Mouse (Mus musculus): ENCODE measurements at regions not wholly inside any gene's neighbourhood (a gene's known extent, or its start where the extent isn't known, plus 50 kb on each side); places are given as distances from the start of the nearest gene placed in this dataset.

GRCm38 (mm10) chr11:38224300-38224699 lies 988.5 kb upstream of the Tenm2 start:
- no peak for DNase-seq (ENCODE audit: low spot score)

- DNase-seq (ENCODE audit: low spot score) = no peak
These were observed 967.6 kb upstream of the Tenm2 start for GRCm38 (mm10) chr11:38203347-38203746.

GRCm38 (mm10) chr11:38201136-38201741 lies 965.5 kb upstream of the Tenm2 start:
- no peak for DNase-seq (ENCODE audit: low spot score)

GRCm38 (mm10) chr11:38193719-38194118 lies 958.0 kb upstream of the Tenm2 start:
- DNase-seq (ENCODE audit: low spot score) = no peak

GRCm38 (mm10) chr11:38191895-38192547 lies 956.3 kb upstream of the Tenm2 start:
- no peak for DNase-seq (ENCODE audit: low spot score)

- no peak for DNase-seq (ENCODE audit: low spot score)
These were observed 955.7 kb upstream of the Tenm2 start for GRCm38 (mm10) chr11:38191437-38191836.

- DNase-seq (ENCODE audit: low spot score) = no peak
These were observed 935.0 kb upstream of the Tenm2 start for GRCm38 (mm10) chr11:38170721-38171120.

- no peak for DNase-seq (ENCODE audit: low spot score)
These were observed 922.5 kb upstream of the Tenm2 start for GRCm38 (mm10) chr11:38158310-38158709.

GRCm38 (mm10) chr11:38156944-38157343 lies 921.2 kb upstream of the Tenm2 start:
- no peak for DNase-seq (ENCODE audit: low spot score)

- DNase-seq (ENCODE audit: low spot score) = no peak
These were observed 919.9 kb upstream of the Tenm2 start for GRCm38 (mm10) chr11:38155706-38156105.

GRCm38 (mm10) chr11:38143436-38143835 lies 907.7 kb upstream of the Tenm2 start:
- no peak for DNase-seq (ENCODE audit: low spot score)

- DNase-seq (ENCODE audit: low spot score) = no peak
These were observed 893.1 kb upstream of the Tenm2 start for GRCm38 (mm10) chr11:38128851-38129250.

GRCm38 (mm10) chr11:38123789-38124330 lies 888.1 kb upstream of the Tenm2 start:
- DNase-seq (ENCODE audit: low spot score) = no peak

GRCm38 (mm10) chr11:38122474-38122873 lies 886.7 kb upstream of the Tenm2 start:
- no peak for DNase-seq (ENCODE audit: low spot score)

- no peak for DNase-seq (ENCODE audit: low spot score)
These were observed 885.4 kb upstream of the Tenm2 start for GRCm38 (mm10) chr11:38121051-38121616.

GRCm38 (mm10) chr11:38117741-38118140 lies 882.0 kb upstream of the Tenm2 start:
- no peak for DNase-seq (ENCODE audit: low spot score)

- DNase-seq (ENCODE audit: low spot score) = no peak
These were observed 856.4 kb upstream of the Tenm2 start for GRCm38 (mm10) chr11:38092202-38092601.

GRCm38 (mm10) chr11:38075171-38075732 lies 839.5 kb upstream of the Tenm2 start:
- DNase-seq (ENCODE audit: low spot score) = no peak

GRCm38 (mm10) chr11:38069635-38070034 lies 833.9 kb upstream of the Tenm2 start:
- no peak for DNase-seq (ENCODE audit: low spot score)

- no peak for DNase-seq (ENCODE audit: low spot score)
These were observed 831.9 kb upstream of the Tenm2 start for GRCm38 (mm10) chr11:38067682-38068081.

- DNase-seq (ENCODE audit: low spot score) = no peak
These were observed 830.3 kb upstream of the Tenm2 start for GRCm38 (mm10) chr11:38066091-38066490.

GRCm38 (mm10) chr11:38060105-38060504 lies 824.3 kb upstream of the Tenm2 start:
- no peak for DNase-seq (ENCODE audit: low spot score)

GRCm38 (mm10) chr11:38058896-38059295 lies 823.1 kb upstream of the Tenm2 start:
- no peak for DNase-seq (ENCODE audit: low spot score)
